Mouse (Mus musculus) gastrocnemius, postnatal 25 days (tissue): ENCODE measurements around the gene Olfr773. TPM values are rescaled to one million over a fixed set of nuclear protein-coding genes. Genes with fewer than 3 reads are reported as not detected.
"Not testable (repeated sequence)": the region's sequence is repeated elsewhere in the genome, so short reads cannot be mapped to it uniquely, and the experiment has no call there.

Experiments
- DNase-seq: peaks from one replicate; pipeline ENCODE4 v3.0.0; 2022
- long read RNA-seq, 2 experiments: library from polyadenylated mRNA; stranded (forward); transcript quantifications; one replicate each; pipeline ENCODE4 v2.0.0; 2021
- total RNA-seq, 2 experiments: library from RNA; stranded (reverse); gene quantifications; 1 replicate in 1 of 2; 2 replicates in 1 of 2; pipeline ENCODE4 v1.2.3; 2021

Olfr773 gene
- not detected for total RNA-seq
- long read RNA-seq, experiment 1, result 0 reads
- long read RNA-seq, experiment 2, result 0 reads

- DNase-seq, result not testable (repeated sequence)
Observed at GRCm38 (mm10) chr10:129187319-129187718, at the start of gene Olfr773. Gene Olfr773, minus strand, starts transcription at chr10:129187419.

DNA sequence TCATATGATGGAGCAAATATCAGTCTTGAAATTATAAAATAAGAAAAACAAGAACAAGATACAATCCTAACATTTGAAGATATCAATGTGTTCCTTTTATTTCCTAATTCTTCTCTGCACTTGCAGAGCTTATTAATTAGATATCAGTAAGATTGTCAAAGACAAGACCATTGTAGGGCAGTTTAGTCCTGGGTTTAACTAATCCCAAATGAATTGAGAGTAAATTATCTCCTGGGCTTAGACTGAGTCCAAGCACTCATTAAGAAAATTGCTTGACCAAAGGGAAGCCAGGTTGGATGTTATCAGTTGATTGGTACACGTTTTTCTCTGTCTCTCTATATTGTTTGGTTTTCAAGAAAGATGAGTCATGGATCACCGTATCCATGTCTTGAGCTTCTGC is 48.7 kb upstream of the Olfr773 start, which contains the start of gene Olfr774:
TSS of gene Olfr774 (plus strand) at position 301 of the 400 bp plus-strand sequence.
- DNase-seq, result no peak

DNA sequence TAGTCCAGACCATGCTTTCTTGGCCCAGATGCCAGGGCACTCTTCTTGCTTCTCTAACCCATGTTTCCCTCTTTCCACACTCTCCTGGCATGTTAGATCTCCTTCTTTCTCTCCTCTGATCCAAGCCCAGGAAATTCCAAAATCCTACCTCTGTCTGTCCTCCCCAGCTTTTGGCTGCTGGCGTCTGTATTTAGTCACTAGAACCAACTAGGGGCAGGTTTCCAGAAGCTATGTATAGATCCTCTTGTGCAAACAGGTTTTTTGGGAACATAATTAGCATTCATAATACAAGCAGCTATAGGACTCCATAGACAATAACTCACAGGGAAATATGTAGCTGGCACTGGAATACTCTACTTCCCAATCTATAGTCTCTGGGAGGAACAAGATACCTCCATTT is 43.5 kb upstream of the Olfr773 start:
- no peak for DNase-seq

- DNase-seq, result not testable (repeated sequence)
Observed at GRCm38 (mm10) chr10:129177821-129178220, 9.4 kb downstream of the Olfr773 start, which contains the start of gene Olfr772. Gene Olfr772, minus strand, starts transcription at chr10:129177921.

DNA sequence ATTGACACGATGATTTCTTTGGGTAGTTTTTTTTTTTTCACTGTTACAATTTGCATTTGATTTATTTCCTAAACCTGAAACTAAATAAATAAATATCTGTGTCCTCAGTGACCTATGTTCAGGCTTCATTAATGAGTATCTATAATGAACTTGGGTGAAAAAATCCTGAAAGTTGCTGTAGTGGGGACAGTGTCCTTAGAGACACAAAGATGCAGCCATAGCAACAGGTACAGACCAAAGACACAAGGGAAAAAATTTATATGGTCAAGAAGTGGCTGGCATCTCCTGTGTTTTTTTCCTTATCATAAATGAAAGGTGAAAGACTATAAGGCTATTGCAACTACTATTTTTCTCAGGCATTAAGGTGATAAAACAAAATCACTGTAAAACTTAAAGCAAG is 22.6 kb downstream of the Olfr773 start, which contains the start of gene Olfr771:
TSS of gene Olfr771 (minus strand) at position 101 of the 400 bp plus-strand sequence.
- no peak for DNase-seq

GRCm38 (mm10) chr10:129138898-129139297 is 48.3 kb downstream of the Olfr773 start, which contains the start of gene Olfr770:
Gene Olfr770, minus strand, starts transcription at chr10:129138998.
- DNase-seq, result no peak

Other genes starting within 250 kb of the Olfr773 start
- under 1 TPM in 1 of 2 experiments, not detected in 1; 0.23 TPM for gene Mettl7b, start 226.4 kb downstream of the Olfr773 start, total RNA-seq
- gene Olfr9, start 198.0 kb downstream of the Olfr773 start, total RNA-seq, result not detected
- gene Olfr763, start 176.6 kb downstream of the Olfr773 start, total RNA-seq, result not detected
- gene Olfr764-ps1, start 147.5 kb downstream of the Olfr773 start, total RNA-seq, result not detected
- gene Olfr765, start 137.4 kb downstream of the Olfr773 start, total RNA-seq, result not detected
- gene Olfr766-ps1, start 118.4 kb downstream of the Olfr773 start, total RNA-seq, result not detected
- not detected for gene Olfr767, start 104.5 kb downstream of the Olfr773 start, total RNA-seq
- gene Olfr768, start 88.0 kb downstream of the Olfr773 start, total RNA-seq, result not detected
- gene Olfr769, start 69.6 kb downstream of the Olfr773 start, total RNA-seq, result not detected
- not detected for gene Olfr770, start 48.4 kb downstream of the Olfr773 start, total RNA-seq
- not detected for gene Olfr771, start 22.7 kb downstream of the Olfr773 start, total RNA-seq
- gene Olfr772, start 9.5 kb downstream of the Olfr773 start, total RNA-seq, result not detected
- not detected for gene Olfr774, start 48.8 kb upstream of the Olfr773 start, total RNA-seq
- gene Olfr775, start 61.0 kb upstream of the Olfr773 start, total RNA-seq, result not detected
- not detected for gene Olfr776, start 71.7 kb upstream of the Olfr773 start, total RNA-seq
- not detected for gene Olfr777, start 84.1 kb upstream of the Olfr773 start, total RNA-seq
- not detected for gene Olfr780, start 130.7 kb upstream of the Olfr773 start, total RNA-seq
- gene Olfr781, start 141.4 kb upstream of the Olfr773 start, total RNA-seq, result not detected
- gene Olfr782, start 161.4 kb upstream of the Olfr773 start, total RNA-seq, result not detected
- gene Olfr784, start 196.7 kb upstream of the Olfr773 start, total RNA-seq, result not detected
- gene Olfr785, start 218.0 kb upstream of the Olfr773 start, total RNA-seq, result not detected
- not detected for gene Olfr786, start 239.9 kb upstream of the Olfr773 start, total RNA-seq